Mouse (Mus musculus): ENCODE results near the gene Max.

DNA sequence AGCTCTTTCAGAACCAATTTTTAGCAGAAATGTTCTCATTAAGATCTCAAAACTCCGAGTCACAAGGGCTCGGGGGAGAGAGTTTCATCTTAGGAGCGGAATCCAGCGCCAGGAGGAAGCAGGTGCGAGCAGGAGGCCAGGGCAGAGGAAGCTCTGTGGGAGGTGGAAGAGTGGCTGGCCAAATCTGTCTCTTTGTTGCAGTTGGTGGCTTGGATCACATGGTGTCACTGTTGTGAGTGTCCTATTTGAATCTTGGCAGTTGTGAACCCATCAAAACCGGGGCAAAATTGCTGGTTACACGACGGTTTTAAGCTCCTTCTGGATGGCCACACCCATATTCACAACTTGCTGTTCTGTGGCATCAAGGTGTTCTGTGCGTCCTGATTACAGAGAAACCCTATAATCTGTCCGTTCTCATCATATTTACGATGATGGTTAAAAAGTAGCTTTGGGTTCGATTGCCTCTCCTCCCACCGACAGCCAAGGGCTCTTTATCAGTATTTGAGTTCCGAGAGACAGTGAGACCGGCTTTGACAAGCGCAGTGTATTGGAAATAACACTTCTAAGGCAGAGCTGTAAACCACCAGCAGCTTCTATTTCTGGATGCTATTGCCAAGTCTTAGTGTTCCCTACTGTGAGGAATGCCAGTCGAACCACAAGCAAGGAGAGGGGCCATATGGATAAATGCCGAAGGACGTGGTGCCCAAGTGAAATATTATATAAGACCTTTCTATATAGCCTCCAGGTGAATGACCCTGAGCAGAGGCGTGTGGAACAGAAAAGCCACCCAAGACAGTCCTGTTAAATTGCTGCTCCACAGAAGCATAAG lies 47.4 kb upstream of the Max start:
- TF ChIP-seq POLR2A (IDR thresholded peaks at IDR 0.05; ENCODE audit: extremely low read depth, insufficient read depth, low read length) (no peak), CTCF (IDR thresholded peaks at IDR 0.05; ENCODE audit: low read depth, low read length) (no peak)
